Mouse (Mus musculus): ENCODE measurements at regions not wholly inside any gene's neighbourhood (a gene's known extent, or its start where the extent isn't known, plus 50 kb on each side); places are given as distances from the start of the nearest gene placed in this dataset.

DNA sequence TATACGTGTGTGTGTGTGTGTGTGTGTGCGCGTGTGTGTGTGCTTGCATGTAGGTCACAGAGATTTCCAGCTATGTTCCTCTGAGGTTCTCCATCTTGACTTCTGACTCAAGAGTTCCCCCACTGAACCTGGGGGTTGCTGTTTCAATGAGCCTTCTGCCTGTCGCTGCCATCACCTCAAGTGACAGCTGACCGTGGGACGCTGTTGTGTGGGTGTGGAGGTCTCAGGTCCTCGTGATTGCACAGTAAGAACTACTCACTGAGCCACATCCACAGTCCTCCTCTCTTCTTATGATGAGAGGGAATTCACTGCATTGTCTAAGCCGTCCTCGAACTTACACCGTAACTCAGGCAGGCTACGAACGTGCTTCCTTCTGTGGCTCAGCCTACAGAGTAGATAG lies 158.8 kb upstream of the Klf14 start:
- no peaks in the 10 kb centered on the region for H3K27me3 ChIP-seq (ENCODE audit: control insufficient read depth, insufficient read depth, low read length)
- no peak overlapping the region for H3K27ac ChIP-seq
- DNase-seq (ENCODE audit: low spot score) (no peak), ATAC-seq (ENCODE audit: low FRiP score) (no peak)
- H3K4me3 ChIP-seq (replicated peaks; ENCODE audit: low read length), result no peak overlapping the region
- no peaks in the 10 kb centered on the region for H3K36me3 ChIP-seq (replicated peaks; ENCODE audit: control insufficient read depth, insufficient read depth)
- no peak overlapping the region for H3K4me2 ChIP-seq (replicated peaks)
- WGBS, result 92% methylated on average over 12 of the region's 12 CpGs
- H3K9me3 ChIP-seq (ENCODE audit: control insufficient read depth, low read length), result no peaks in the 10 kb centered on the region
- peaks cover 6% of the 10 kb centered on the region; the same call in 1 of the 2 replicates for H3K4me1 ChIP-seq (replicated peaks; ENCODE audit: control insufficient read depth, insufficient read depth, low read length)
- H3K9ac ChIP-seq, result no peak overlapping the region

DNA sequence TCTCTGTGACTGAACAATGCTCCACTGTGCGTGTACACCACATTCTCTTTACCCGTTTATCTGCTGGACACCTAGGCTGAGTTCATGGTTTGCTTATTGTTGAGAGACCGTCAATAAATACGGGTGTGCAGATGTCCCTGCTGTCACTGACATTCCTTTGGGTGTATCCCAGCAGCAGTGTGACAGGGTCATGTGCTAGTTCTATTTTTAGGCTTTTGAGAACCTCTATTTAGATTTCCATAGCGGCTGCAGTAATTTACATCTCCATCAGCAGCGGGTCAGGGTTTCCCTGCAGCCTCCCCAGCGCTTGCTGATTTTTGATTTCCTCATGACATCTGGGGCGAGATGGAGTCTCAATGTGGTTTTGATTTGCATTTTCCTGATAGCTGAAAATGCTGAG lies 162.1 kb upstream of the Klf14 start:
- 10% methylated on average over 8 of the region's 8 CpGs for WGBS
- no peak for ATAC-seq (ENCODE audit: low FRiP score)
- Histone ChIP-seq H3K9ac (no peak overlapping the region), H3K4me1 (replicated peaks; ENCODE audit: control insufficient read depth, insufficient read depth, low read length) (peaks cover 6% of the 10 kb centered on the region; the same call in 1 of the 2 replicates), H3K4me3 (replicated peaks; ENCODE audit: low read length) (no peak overlapping the region), H3K36me3 (replicated peaks; ENCODE audit: control insufficient read depth, insufficient read depth) (no peaks in the 10 kb centered on the region), H3K27ac (no peak overlapping the region), H3K4me2 (replicated peaks) (peak overlapping the region; percentile 16), H3K27me3 (ENCODE audit: control insufficient read depth, insufficient read depth, low read length) (no peaks in the 10 kb centered on the region), H3K9me3 (ENCODE audit: control insufficient read depth, low read length) (no peaks in the 10 kb centered on the region)
- peak; percentile 39 for DNase-seq (ENCODE audit: low spot score)

DNA sequence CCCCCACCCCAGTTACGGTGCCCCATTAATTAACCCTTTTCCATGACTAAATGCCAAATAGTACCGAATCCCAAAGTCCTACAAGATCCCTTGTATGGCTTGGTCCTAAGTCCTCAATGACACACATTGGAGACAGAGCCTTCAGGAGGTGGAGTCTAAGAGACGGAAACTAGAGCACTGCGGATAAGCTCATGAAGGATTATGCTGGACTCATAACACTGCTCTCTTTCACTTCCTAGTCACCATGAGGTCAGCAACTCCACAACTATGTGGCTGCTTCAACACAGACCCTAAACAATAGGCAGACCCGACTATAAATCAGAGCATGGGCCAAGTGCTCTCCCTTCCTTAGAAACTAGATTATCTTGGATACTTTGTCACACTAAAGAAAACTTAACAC lies 164.0 kb upstream of the Klf14 start:
- 89% methylated on average over 5 of the region's 5 CpGs for WGBS

DNA sequence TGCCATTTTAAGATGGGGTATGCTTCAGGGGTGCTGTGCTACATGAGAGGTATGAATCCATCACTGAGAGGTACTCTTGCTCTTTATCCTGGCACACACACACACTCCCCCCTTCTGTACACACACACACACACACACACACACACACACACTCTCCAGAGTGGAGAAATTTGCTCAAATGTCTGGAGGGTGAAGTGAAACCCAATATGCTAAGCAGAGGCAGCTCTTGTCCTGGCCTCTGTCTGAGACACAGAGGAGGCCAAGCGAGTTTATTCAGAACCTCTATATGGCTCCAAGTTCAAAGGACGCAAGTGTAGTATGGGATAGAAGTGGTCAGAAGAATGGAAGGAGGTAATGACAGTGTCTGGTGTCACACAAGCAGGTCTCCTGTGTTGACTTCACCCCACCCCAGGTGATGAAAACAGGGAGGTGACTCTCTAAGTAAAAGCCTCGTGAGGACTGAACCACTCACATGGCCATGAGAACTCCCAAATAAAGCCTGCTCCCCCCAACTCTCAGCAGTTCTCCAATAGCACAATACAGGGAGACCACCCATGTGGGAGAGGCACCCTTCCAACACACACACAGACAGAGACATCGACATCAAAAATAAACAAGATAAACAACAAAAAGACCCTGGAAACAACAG lies 164.6 kb upstream of the Klf14 start:
- WGBS, result 77% methylated on average over 4 of the region's 4 CpGs
- peaks cover 6% of the 10 kb centered on the region; the same call in 1 of the 2 replicates for H3K4me1 ChIP-seq (replicated peaks; ENCODE audit: control insufficient read depth, insufficient read depth, low read length)
- no peak for DNase-seq (ENCODE audit: low spot score)
- H3K4me3 ChIP-seq (replicated peaks; ENCODE audit: low read length), result no peak overlapping the region
- H3K4me2 ChIP-seq (replicated peaks), result no peak overlapping the region
- H3K27ac ChIP-seq, result no peak overlapping the region
- ATAC-seq (ENCODE audit: low FRiP score), result no peak
- no peak overlapping the region for H3K9ac ChIP-seq
- H3K27me3 ChIP-seq (ENCODE audit: control insufficient read depth, insufficient read depth, low read length), result no peaks in the 10 kb centered on the region
- no peaks in the 10 kb centered on the region for H3K9me3 ChIP-seq (ENCODE audit: control insufficient read depth, low read length)
- H3K36me3 ChIP-seq (replicated peaks; ENCODE audit: control insufficient read depth, insufficient read depth), result no peaks in the 10 kb centered on the region

More for the DNA sequence above, 164.0 kb upstream of the Klf14 start:
- H3K9ac ChIP-seq, result no peak overlapping the region
- no peaks in the 10 kb centered on the region for H3K36me3 ChIP-seq (replicated peaks; ENCODE audit: control insufficient read depth, insufficient read depth)
- DNase-seq (ENCODE audit: low spot score) (no peak), ATAC-seq (ENCODE audit: low FRiP score) (no peak)
- H3K9me3 ChIP-seq (ENCODE audit: control insufficient read depth, low read length), result no peaks in the 10 kb centered on the region
- H3K27ac ChIP-seq, result no peak overlapping the region
- no peaks in the 10 kb centered on the region for H3K27me3 ChIP-seq (ENCODE audit: control insufficient read depth, insufficient read depth, low read length)
- H3K4me3 ChIP-seq (replicated peaks; ENCODE audit: low read length), result no peak overlapping the region
- H3K4me2 ChIP-seq (replicated peaks), result no peak overlapping the region
- peaks cover 6% of the 10 kb centered on the region; the same call in 1 of the 2 replicates for H3K4me1 ChIP-seq (replicated peaks; ENCODE audit: control insufficient read depth, insufficient read depth, low read length)

DNA sequence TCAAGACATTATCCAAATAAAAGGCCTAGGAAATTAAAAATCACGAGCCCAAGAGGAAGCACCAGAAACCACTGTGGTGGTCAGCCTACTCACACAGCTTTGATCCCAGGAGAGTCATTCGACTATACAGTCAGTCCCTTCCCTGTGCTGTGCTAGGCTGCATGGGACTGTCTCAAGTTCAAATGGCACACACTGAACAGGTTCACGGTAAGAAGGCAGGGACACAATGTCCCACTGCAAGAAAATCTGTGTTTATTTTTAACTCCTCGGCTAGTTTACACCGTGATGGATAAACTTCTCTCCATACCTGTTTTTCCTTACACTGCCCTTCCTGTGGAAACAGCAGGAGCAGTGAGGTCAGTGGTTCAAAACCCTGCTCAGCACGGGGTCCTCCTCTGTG lies 165.2 kb upstream of the Klf14 start:
- WGBS, result 73% methylated on average over 6 of the region's 6 CpGs
- no peak overlapping the region for H3K9ac ChIP-seq

DNA sequence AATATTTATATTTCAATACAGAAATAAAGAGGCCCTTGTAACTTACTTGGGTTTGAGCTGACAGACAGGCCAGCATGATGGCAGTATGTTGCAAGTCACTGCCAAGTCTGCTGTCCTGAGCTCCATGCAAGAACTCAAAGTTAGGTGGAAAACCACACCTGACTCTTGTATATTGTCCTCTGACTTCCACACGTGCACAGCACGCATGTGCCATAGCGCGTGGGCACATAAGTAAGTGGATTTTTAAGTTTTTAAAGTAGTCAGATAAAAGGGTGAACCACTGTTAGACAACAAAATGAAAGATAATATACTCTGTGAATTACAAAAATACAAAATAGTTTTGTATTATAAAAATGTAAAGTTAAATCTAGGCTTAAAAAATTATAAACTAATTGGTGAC lies 166.0 kb upstream of the Klf14 start:
- WGBS, result 92% methylated on average over 4 of the region's 4 CpGs
- H3K4me1 ChIP-seq (replicated peaks; ENCODE audit: control insufficient read depth, insufficient read depth, low read length), result peaks cover 6% of the 10 kb centered on the region; the same call in 1 of the 2 replicates
- H3K4me3 ChIP-seq (replicated peaks; ENCODE audit: low read length), result no peak overlapping the region
- H3K4me2 ChIP-seq (replicated peaks), result no peak overlapping the region
- no peaks in the 10 kb centered on the region for H3K27me3 ChIP-seq (ENCODE audit: control insufficient read depth, insufficient read depth, low read length)
- no peaks in the 10 kb centered on the region for H3K9me3 ChIP-seq (ENCODE audit: control insufficient read depth, low read length)
- H3K36me3 ChIP-seq (replicated peaks; ENCODE audit: control insufficient read depth, insufficient read depth), result no peaks in the 10 kb centered on the region
- no peak for ATAC-seq (ENCODE audit: low FRiP score)
- H3K9ac ChIP-seq, result no peak overlapping the region
- no peak overlapping the region for H3K27ac ChIP-seq
- no peak for DNase-seq (ENCODE audit: low spot score)

More for the DNA sequence above, 165.2 kb upstream of the Klf14 start:
- H3K9me3 ChIP-seq (ENCODE audit: control insufficient read depth, low read length), result no peaks in the 10 kb centered on the region
- ATAC-seq (ENCODE audit: low FRiP score) (no peak), DNase-seq (ENCODE audit: low spot score) (no peak)
- H3K36me3 ChIP-seq (replicated peaks; ENCODE audit: control insufficient read depth, insufficient read depth), result no peaks in the 10 kb centered on the region
- H3K27ac ChIP-seq, result no peak overlapping the region
- H3K4me1 ChIP-seq (replicated peaks; ENCODE audit: control insufficient read depth, insufficient read depth, low read length), result peaks cover 6% of the 10 kb centered on the region; the same call in 1 of the 2 replicates
- H3K27me3 ChIP-seq (ENCODE audit: control insufficient read depth, insufficient read depth, low read length), result no peaks in the 10 kb centered on the region
- H3K4me2 ChIP-seq (replicated peaks), result no peak overlapping the region
- H3K4me3 ChIP-seq (replicated peaks; ENCODE audit: low read length), result no peak overlapping the region

DNA sequence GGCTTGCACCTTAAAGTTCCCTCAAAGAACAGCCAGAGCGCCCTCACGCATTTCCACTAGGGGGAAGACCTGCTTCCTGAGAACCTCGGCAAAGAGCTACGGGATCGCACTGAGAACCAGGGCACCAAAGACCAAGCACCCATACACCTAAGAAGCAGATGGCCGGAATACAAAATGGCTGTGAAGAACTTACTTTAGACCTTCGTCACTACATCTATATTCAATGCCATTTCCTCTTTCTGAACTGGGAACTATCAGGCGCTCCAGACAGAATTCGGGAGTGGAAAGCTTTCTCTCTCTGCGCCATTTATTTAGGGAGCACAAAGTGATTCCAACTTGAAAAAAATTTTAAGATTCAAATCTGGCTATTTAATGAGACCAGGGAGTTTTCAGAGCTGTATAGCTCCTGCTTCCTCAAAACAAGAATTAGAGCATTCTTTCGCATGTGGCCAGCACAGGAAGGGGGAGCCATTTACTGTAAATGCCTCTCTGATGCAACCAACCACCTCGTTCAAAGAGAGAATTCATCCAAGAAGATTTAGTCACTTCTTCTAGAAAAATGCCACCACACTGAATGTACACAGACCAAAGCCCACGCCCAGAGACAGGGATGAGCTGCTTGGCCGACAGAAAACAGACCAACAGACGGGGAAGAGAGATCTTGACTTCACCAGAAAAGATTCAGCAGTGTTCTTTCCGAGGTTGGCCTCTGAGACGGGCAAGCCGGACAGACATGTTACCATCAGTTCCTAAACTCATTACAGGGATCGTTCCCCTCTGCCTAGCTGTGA lies 166.6 kb upstream of the Klf14 start:
- no peaks in the 10 kb centered on the region for H3K27me3 ChIP-seq (ENCODE audit: control insufficient read depth, insufficient read depth, low read length)
- H3K9me3 ChIP-seq (ENCODE audit: control insufficient read depth, low read length), result no peaks in the 10 kb centered on the region
- H3K9ac ChIP-seq, result no peak overlapping the region
- H3K4me3 ChIP-seq (replicated peaks; ENCODE audit: low read length), result no peak overlapping the region
- H3K36me3 ChIP-seq (replicated peaks; ENCODE audit: control insufficient read depth, insufficient read depth), result no peaks in the 10 kb centered on the region
- no peak for ATAC-seq (ENCODE audit: low FRiP score)
- 77% methylated on average over 19 of the region's 19 CpGs for WGBS
- no peak for DNase-seq (ENCODE audit: low spot score)
- no peak overlapping the region for H3K4me2 ChIP-seq (replicated peaks)
- H3K27ac ChIP-seq, result no peak overlapping the region
- H3K4me1 ChIP-seq (replicated peaks; ENCODE audit: control insufficient read depth, insufficient read depth, low read length), result peaks cover 6% of the 10 kb centered on the region; the same call in 1 of the 2 replicates

DNA sequence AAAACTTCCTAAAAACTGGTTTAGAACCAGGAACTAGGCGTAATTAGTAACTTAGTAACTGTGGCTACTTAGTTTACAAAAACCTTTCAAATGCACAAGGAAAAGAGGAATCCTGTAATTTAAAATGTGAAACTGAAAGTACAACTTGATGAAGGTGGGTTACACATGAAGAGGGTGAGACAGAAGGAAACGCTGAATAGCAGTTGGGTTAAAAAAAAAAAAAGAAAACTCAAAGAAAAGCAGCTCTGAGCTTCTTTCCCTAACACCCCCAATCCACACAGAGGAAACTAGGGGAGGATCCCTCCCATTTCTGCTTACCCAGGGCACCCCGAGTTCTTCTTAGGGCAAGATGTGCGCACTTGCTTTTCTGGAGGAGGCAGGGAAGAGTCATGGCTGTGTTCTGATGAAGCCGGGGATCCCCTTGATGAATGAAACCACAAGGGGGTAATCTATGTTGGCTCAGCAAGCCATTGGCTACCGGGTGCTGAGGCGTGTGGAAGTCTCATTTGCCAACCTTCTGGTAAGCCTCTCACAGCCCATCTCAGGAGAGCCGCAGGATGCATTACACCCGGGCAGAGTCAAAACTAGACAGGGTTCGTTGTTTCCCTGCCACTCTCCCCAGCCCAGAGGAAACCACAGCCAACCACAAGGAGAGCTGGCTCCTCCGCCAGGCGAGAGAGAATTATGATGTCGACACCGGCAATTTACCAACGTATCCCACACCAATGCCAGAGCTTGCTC lies 167.4 kb upstream of the Klf14 start:
- 0 out of 2 replicates have a peak, but pooled peaks cover under 1% of the 10 kb centered on the region for H3K4me1 ChIP-seq (replicated peaks; ENCODE audit: control insufficient read depth, insufficient read depth, low read length)
- no peak for DNase-seq (ENCODE audit: low spot score)
- no peaks in the 10 kb centered on the region for H3K27me3 ChIP-seq (ENCODE audit: control insufficient read depth, insufficient read depth, low read length)
- H3K27ac ChIP-seq, result no peak overlapping the region
- H3K4me2 ChIP-seq (replicated peaks), result no peak overlapping the region
- H3K9ac ChIP-seq, result no peak overlapping the region
- H3K9me3 ChIP-seq (ENCODE audit: control insufficient read depth, low read length), result no peaks in the 10 kb centered on the region
- 85% methylated on average over 15 of the region's 15 CpGs for WGBS
- no peak overlapping the region for H3K4me3 ChIP-seq (replicated peaks; ENCODE audit: low read length)
- no peak for ATAC-seq (ENCODE audit: low FRiP score)
- no peaks in the 10 kb centered on the region for H3K36me3 ChIP-seq (replicated peaks; ENCODE audit: control insufficient read depth, insufficient read depth)

DNA sequence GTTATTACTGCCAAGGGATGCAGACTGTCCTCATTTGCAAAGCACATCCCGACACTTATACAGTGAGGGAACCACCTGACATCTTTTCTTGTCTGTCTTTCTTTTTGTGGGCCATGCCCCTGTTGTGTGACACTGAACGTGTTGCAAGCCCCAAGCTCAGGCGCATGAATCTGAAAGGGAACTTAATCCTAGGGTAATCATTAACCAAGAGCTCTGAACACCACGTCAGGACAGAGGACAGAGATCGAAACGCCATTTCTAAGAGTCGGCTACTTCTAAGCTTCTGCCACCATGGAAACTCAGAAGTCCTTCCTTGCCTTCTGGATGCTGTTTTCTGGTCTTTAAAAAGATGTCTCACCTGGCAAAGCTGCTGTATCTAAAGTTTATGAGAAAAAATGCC lies 170.3 kb upstream of the Klf14 start:
- WGBS, result 59% methylated on average over 7 of the region's 7 CpGs
- no peak overlapping the region for H3K9ac ChIP-seq
- H3K27me3 ChIP-seq (ENCODE audit: control insufficient read depth, insufficient read depth, low read length), result no peaks in the 10 kb centered on the region
- no peak for DNase-seq (ENCODE audit: low spot score)
- no peak overlapping the region for H3K4me2 ChIP-seq (replicated peaks)
- H3K4me1 ChIP-seq (replicated peaks; ENCODE audit: control insufficient read depth, insufficient read depth, low read length), result no peaks in the 10 kb centered on the region
- no peak for ATAC-seq (ENCODE audit: low FRiP score)
- H3K36me3 ChIP-seq (replicated peaks; ENCODE audit: control insufficient read depth, insufficient read depth), result no peaks in the 10 kb centered on the region
- H3K27ac ChIP-seq, result no peak overlapping the region
- peaks cover 7% of the 10 kb centered on the region; the same call in 1 of the 2 replicates for H3K9me3 ChIP-seq (ENCODE audit: control insufficient read depth, low read length)
- H3K4me3 ChIP-seq (replicated peaks; ENCODE audit: low read length), result no peak overlapping the region
